Mouse (Mus musculus) spleen, adult 2 months (tissue): Measurements from ENCODE around the gene Zfyve16. TPM values are rescaled to one million over a fixed set of nuclear protein-coding genes. Genes with fewer than 3 reads are reported as not detected.

Experiments used
- DNase-seq, 2 experiments: peaks; one replicate each; pipeline versions ENCODE4 v3.0.0 to v3.0.0-alpha.2; 2012 to 2021; ENCODE audit warnings: low spot score in 2 of 2, low read depth in 1 of 2
- H3K27ac ChIP-seq: fragments of 200-500 bp; 2 replicates; pipeline ENCODE4 v1.5.1; 2012; ENCODE audit warnings: low read length, inconsistent platforms; ENCODE audit not compliant: insufficient read depth
- H3K27me3 ChIP-seq: fragments of 200-500 bp; 2 replicates; pipeline ENCODE4 v1.6.1; 2012; ENCODE audit warnings: mild to moderate bottlenecking, moderate library complexity, low read length, inconsistent platforms; ENCODE audit not compliant: control insufficient read depth, insufficient read depth
- H3K36me3 ChIP-seq: fragments of 200-500 bp; 2 replicates; pipeline ENCODE4 v1.6.1; 2012; ENCODE audit warnings: mild to moderate bottlenecking, low read length, inconsistent platforms; ENCODE audit not compliant: control insufficient read depth, insufficient read depth
- H3K4me1 ChIP-seq: fragments of 200-500 bp; 2 replicates; pipeline ENCODE4 v1.6.1; 2011; ENCODE audit warnings: inconsistent platforms; ENCODE audit not compliant: control insufficient read depth, insufficient read depth, insufficient read length
- H3K4me3 ChIP-seq: fragments of 200-500 bp; 2 replicates; pipeline ENCODE4 v1.5.1; 2011; ENCODE audit warnings: mild to moderate bottlenecking, inconsistent platforms; ENCODE audit not compliant: insufficient read depth, insufficient read length; ENCODE audit errors: extremely low read depth
- CTCF ChIP-seq: fragments of 200-500 bp; IDR thresholded peaks from 2 replicates; pipeline ENCODE4 v1.5.1; 2011; ENCODE audit warnings: mild to moderate bottlenecking, inconsistent platforms; ENCODE audit not compliant: insufficient read depth, insufficient read length, insufficient replicate concordance; ENCODE audit errors: extremely low read depth
- POLR2A ChIP-seq: fragments of 200-500 bp; IDR thresholded peaks from 2 replicates; pipeline ENCODE4 v1.6.1; 2011; ENCODE audit warnings: low read depth, low read length, inconsistent platforms
- WGBS: fragments of 180-500 bp; shearing (Covaris S2); methylation state at CpG from one replicate; pipeline ENCODE4 v1.1.7; 2018; 5-methylcytosine and 5-hydroxymethylcytosine counted together
- polyA plus RNA-seq: library from polyadenylated mRNA; depleted of rRNA; stranded (reverse); fragments of >200 nt; gene quantifications from 2 replicates; pipeline ENCODE4 v1.2.3, GENCODE M21; 2012; rRNA removed

Gene Zfyve16
- polyA plus RNA-seq: 1.4 and 1.8 TPM in 2 replicates

DNA sequence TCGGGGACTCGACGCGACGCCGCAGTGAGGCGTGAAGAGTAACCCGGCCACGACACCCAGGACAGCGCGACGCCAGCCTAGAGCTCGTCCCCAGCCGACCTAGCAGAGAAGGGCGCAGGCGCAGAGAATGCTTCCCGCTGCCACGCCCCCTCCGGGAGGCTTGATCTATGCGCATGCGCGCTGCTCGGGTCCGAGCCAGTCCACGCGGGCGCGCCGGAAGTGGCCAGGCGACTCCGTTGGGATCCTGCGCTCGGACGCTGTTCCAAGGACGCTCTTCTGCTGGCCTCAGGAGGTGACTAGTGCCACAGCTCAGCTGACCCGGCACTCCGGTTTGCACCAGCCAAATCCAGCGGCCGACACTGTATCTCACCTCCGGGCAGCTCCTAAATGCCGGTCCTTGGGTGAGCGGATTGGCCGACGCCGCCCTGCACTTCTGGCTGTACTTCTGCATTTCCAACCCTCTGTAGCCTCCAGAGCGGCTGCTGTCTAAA, at the start of gene Zfyve16:
Zfyve16 (minus strand) TSS at position 148 of the 491 bp plus-strand sequence.
- under 1% methylated on average over 46 of the region's 46 CpGs for WGBS
- H3K4me3 ChIP-seq: peak within 1 kb of the TSS; percentile 94
- no peaks in the 10 kb centered on the region for H3K27me3 ChIP-seq
- H3K36me3 ChIP-seq: no peaks in the 10 kb centered on the region
- H3K4me1 ChIP-seq: no peaks in the 10 kb centered on the region; the same call in 1 of the 2 replicates
- TF ChIP-seq POLR2A: peak; percentile 85
- no peak for TF ChIP-seq CTCF
- DNase-seq: peak; percentile 80 to 95
- peak within 1 kb of the TSS; percentile 94 for H3K27ac ChIP-seq

DNA sequence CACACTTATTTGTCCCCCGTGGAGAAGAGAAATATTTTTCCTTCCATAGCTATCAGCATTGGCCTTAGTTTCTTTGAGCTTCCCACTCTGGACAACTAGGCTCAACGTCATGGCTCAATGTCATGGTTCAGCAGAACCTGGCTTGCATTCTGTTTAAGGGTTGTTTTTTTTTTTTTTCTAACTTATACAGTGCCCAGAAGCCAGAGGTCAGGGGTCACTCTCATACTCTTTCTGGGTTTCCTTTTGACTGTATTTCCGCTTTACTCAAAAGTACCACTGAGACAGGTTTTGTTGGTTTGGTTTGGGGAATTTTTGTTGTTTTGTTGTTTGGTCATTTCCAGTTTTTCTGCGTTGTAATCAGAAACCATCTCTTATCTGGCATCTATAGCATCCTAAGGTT, 47.5 kb upstream of the Zfyve16 start:
- WGBS: 69% methylated on average over 4 of the region's 4 CpGs
- Histone ChIP-seq H3K27ac (no peak overlapping the region), H3K27me3 (no peaks in the 10 kb centered on the region), H3K4me3 (no peak overlapping the region), H3K4me1 (no peaks in the 10 kb centered on the region), H3K36me3 (no peaks in the 10 kb centered on the region)
- DNase-seq: no peak
- TF ChIP-seq CTCF (no peak), POLR2A (no peak)

DNA sequence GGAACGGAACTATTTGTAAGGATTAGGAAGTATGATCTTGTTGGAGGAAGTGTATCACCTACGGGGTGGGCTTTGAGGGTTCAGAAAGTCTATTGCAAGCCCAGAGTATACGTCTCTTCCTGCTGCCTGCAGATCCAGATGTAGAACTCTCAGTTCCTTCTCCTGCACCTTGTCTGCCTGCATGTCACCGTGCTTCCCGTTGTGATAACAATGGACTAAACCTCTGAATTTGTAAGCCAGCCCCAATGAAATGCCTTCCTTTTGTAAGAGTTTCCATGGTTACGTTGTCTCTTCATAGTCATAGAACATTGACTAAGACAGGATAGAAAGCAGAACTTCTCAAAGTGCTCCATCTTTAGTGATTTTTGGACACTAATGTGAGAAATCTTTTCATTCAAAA, 46.0 kb upstream of the Zfyve16 start:
- Histone ChIP-seq H3K36me3 (no peaks in the 10 kb centered on the region), H3K4me3 (no peak overlapping the region), H3K27me3 (no peaks in the 10 kb centered on the region), H3K4me1 (no peaks in the 10 kb centered on the region), H3K27ac (no peak overlapping the region)
- DNase-seq: no peak
- TF ChIP-seq CTCF (no peak), POLR2A (no peak)
- WGBS: 16% methylated on average over 6 of the region's 6 CpGs

DNA sequence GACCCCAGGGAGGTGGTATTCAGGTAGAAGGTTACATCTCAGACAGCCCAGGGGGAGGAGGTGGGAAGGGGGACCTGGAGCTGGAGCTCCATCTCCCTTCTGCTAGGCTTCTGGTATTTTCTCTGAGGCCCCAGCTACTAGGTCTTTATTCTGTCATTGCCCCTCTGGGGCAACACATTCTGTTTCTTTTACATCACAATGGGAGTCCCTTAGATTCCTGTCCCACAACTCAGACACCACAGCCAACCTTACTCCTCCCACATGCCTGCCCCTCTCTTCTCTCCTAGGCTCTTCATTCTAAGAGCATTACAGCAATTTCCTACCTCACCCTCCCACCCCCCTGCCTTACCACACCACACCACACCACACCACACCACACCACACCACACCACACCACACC, 45.4 kb upstream of the Zfyve16 start, which contains the start of gene Spz1:
Spz1 (minus strand) TSS at position 101 of the 400 bp plus-strand sequence.
- Histone ChIP-seq H3K4me3 (no peak within 1 kb of the TSS), H3K27me3 (no peaks in the 10 kb centered on the region), H3K4me1 (no peaks in the 10 kb centered on the region), H3K27ac (no peak within 1 kb of the TSS), H3K36me3 (no peaks in the 10 kb centered on the region)
- TF ChIP-seq POLR2A (no peak), CTCF (no peak)
- no peak for DNase-seq

DNA sequence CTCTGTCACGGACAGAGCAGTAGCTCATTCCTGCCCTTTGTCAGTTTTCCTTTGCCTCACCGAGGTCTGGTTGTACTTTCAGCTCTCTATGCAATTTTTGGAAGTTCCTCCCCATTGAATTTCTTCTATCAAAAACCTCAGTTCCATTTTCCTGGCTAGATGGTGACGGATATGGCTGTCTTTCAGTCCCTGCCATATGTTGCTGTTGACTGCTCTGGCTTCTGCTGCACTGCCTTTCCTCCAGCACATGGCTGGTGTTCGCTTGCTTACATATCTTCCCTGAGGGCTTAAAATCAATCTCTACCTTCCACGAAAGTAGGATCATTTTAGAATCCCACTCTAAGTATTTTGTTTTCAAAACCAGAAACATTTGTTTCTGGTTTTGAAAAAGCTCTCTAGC, 28.8 kb upstream of the Zfyve16 start:
- no peak for DNase-seq
- H3K27ac ChIP-seq: no peak overlapping the region
- no peaks in the 10 kb centered on the region for H3K4me1 ChIP-seq
- no peak overlapping the region for H3K4me3 ChIP-seq
- H3K27me3 ChIP-seq: no peaks in the 10 kb centered on the region
- H3K36me3 ChIP-seq: no peaks in the 10 kb centered on the region
- TF ChIP-seq POLR2A: no peak
- 87% methylated on average over 5 of the region's 5 CpGs for WGBS

DNA sequence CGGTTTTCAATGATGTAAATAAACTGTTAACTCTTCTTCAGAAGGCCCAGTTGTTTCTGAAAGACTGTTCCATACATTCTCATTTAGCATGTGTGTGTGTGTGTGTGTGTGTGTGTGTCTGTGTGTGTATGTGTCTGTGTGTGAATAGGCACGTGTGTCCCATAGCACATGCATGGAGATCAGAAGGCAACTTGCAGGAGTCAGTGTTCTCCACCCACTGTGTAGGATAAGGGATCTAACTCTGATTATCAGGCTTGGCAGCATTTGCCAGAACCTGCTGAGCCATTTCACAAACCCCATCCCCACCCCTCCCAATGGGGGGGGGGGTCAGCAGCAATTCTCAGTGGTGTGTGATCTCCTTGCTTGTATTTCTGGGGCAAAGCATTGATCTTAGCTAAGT, 26.6 kb upstream of the Zfyve16 start:
- TF ChIP-seq POLR2A (no peak), CTCF (no peak)
- Histone ChIP-seq H3K27me3 (no peaks in the 10 kb centered on the region), H3K4me1 (no peaks in the 10 kb centered on the region), H3K27ac (no peak overlapping the region), H3K4me3 (no peak overlapping the region), H3K36me3 (no peaks in the 10 kb centered on the region)
- WGBS: 74% methylated on average over 2 of the region's 2 CpGs
- DNase-seq: no peak

DNA sequence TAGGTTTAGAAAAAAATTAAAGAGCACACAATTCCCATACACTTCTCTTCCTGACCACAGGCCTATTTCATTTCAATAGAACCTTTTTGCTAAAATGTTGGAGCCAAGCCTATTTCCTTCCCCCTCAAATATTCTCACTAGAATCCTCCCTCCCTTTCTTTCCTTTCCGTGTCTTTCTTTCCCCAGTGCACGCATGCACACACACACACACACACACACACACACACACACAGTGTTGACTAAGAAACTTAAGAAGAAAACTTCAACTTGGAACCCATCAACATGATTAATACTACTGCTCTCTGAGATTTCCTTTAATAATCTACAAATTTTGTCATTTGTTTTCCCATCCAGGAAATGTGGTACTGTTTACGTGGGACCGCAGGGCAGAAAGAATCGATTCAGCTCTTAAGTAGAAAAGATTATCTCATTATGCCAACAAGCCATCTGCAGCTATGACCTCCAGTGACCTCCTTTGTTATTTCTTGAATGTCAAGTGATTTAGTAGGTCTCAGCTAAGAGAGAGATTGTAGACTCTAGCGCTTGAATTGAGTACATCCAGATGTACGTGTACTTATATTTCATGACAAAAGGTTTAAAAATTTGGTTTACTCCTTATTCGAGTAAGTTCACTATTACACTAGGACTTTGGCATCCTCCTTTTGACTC, 25.9 kb upstream of the Zfyve16 start:
- WGBS: 70% methylated on average over 8 of the region's 8 CpGs
- H3K27me3 ChIP-seq: no peaks in the 10 kb centered on the region
- DNase-seq: no peak
- no peak for TF ChIP-seq POLR2A
- TF ChIP-seq CTCF: no peak
- H3K27ac ChIP-seq: no peak overlapping the region
- no peaks in the 10 kb centered on the region for H3K4me1 ChIP-seq
- no peaks in the 10 kb centered on the region for H3K36me3 ChIP-seq
- H3K4me3 ChIP-seq: no peak overlapping the region
